Mouse (Mus musculus) forebrain, embryonic 13.5 days (tissue): ENCODE data around the gene Gm12185. TPM values are rescaled to one million over a fixed set of nuclear protein-coding genes. Genes with fewer than 3 reads are reported as not detected.
"Not testable (repeated sequence)": the region's sequence is repeated elsewhere in the genome, so short reads cannot be mapped to it uniquely, and the experiment has no call there.

Experiments
- ATAC-seq: fragments of 200-750 bp; cut with Nextera tagmentation; 2 replicates; pipeline ENCODE4 v1.8.0; 2017
- H3K27ac ChIP-seq: fragments of 300-500 bp; sonication (generic); 2 replicates; pipeline ENCODE4 v1.5.1; 2015; ENCODE audit warnings: inconsistent platforms, mild to moderate bottlenecking, moderate library complexity
- H3K27me3 ChIP-seq: fragments of 300-500 bp; sonication (generic); 2 replicates; pipeline ENCODE4 v1.6.1; 2015; ENCODE audit warnings: mild to moderate bottlenecking, inconsistent platforms
- H3K36me3 ChIP-seq: fragments of 300-500 bp; sonication (generic); 2 replicates; pipeline ENCODE4 v1.6.1; 2015; ENCODE audit warnings: mild to moderate bottlenecking, inconsistent platforms; ENCODE audit not compliant: poor library complexity, severe bottlenecking
- H3K4me1 ChIP-seq: fragments of 300-500 bp; sonication (generic); 2 replicates; pipeline ENCODE4 v1.6.1; 2015; ENCODE audit warnings: inconsistent platforms
- H3K4me2 ChIP-seq: fragments of 300-500 bp; sonication (generic); 2 replicates; pipeline ENCODE4 v1.6.1; 2015; ENCODE audit warnings: inconsistent platforms, mild to moderate bottlenecking, moderate library complexity
- H3K4me3 ChIP-seq: fragments of 300-500 bp; sonication (generic); 2 replicates; pipeline ENCODE4 v1.5.1; 2015; ENCODE audit warnings: mild to moderate bottlenecking, inconsistent platforms
- H3K9ac ChIP-seq: fragments of 300-500 bp; sonication (generic); 2 replicates; pipeline ENCODE4 v1.6.1; 2015; ENCODE audit warnings: mild to moderate bottlenecking, inconsistent platforms
- H3K9me3 ChIP-seq: fragments of 300-500 bp; sonication (generic); replicated peaks from 2 replicates; pipeline ENCODE4 v1.6.1; 2016; ENCODE audit warnings: inconsistent platforms
- WGBS: fragments of 180-500 bp; shearing (Covaris S2); methylation state at CpG from one replicate; pipeline ENCODE4 v1.1.7; 2015; 5-methylcytosine and 5-hydroxymethylcytosine counted together
- polyA plus RNA-seq: library from polyadenylated mRNA; unstranded; fragments of >200 nt; fragmentation: Nextera tagmentation; extraction: Ambion mirVana; gene quantifications from 2 replicates; pipeline ENCODE4 v1.2.1, GENCODE M21; 2015

Gene Gm12185
- polyA plus RNA-seq = not detected in 2 replicates

DNA sequence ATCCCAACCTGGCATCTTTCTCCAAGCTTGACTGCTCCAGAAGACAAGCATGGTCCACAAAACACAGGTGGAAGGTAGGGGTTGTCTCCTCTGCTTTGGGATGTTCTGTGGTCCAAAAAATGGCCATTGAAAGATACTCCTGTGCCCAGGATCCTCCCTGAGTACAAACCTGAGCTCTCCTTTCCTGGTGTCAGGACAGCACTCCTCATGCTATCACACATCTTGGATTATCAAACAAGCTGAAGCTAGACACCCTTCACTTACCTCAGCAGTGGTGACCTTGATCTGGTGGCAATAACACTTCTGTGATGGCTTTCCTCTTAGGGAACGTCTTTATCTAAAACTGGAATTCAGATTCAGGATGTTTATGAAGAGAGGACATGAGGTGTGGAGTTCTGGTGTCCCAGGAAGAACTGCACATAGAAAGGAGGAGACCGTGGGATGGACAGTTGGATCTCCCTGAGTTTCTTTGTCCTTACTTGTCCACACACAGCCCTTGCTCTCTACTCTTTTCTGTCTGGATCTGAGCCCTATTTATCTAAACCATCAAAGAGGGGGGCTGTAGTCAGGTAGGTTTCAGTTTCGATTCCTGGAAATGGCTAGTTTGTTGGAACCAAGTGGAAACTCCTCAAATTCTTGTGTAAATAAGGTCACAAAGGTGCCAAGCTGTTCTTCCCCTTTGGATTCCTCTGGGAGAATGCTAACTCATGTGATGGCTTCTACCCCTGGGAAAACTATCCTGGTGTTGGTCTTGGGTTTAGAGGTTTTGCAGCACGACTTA is at the start of gene Gm12185:
Gm12185 (minus strand) TSS at position 487 of the 781 bp plus-strand sequence.
- not testable (repeated sequence) for ATAC-seq, H3K4me2 ChIP-seq, H3K27ac ChIP-seq, H3K9ac ChIP-seq, H3K4me3 ChIP-seq, H3K27me3 ChIP-seq, H3K4me1 ChIP-seq, H3K9me3 ChIP-seq, H3K36me3 ChIP-seq
- 65% methylated on average over 4 of the region's 4 CpGs for WGBS

- not testable (repeated sequence) for H3K9ac ChIP-seq, H3K4me2 ChIP-seq, H3K9me3 ChIP-seq, H3K4me1 ChIP-seq, H3K27ac ChIP-seq, ATAC-seq, H3K4me3 ChIP-seq, H3K36me3 ChIP-seq, H3K27me3 ChIP-seq
These were observed 20.0 kb upstream of the Gm12185 start for GRCm38 (mm10) chr11:49012074-49012473.

DNA sequence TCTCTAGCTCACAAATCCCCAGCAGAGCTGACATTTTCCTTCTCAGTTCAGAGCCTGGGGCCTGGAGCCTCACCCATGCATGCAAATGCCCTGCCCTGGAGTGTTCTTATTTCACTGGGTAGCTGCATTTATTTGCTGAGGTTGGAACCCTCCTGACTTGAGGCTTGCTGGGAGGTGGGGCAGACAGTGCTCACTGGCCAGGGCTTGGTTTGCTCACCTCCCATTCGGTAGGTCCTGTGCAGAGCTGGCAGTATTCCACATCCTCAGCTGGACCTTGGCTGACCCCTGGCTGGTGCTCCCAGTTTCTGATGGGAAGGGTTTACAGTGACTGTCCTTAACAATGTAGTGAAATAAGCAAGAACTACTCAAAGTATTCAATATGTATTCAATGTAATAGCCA is 14.8 kb upstream of the Gm12185 start:
- H3K4me2 ChIP-seq, H3K4me1 ChIP-seq, H3K9ac ChIP-seq, ATAC-seq, H3K36me3 ChIP-seq, H3K27ac ChIP-seq, H3K9me3 ChIP-seq, H3K27me3 ChIP-seq, H3K4me3 ChIP-seq: not testable (repeated sequence)
- WGBS = 58% methylated on average over 1 of the region's 1 CpGs

- not testable (repeated sequence) for H3K4me1 ChIP-seq, H3K27ac ChIP-seq, H3K4me2 ChIP-seq, H3K9ac ChIP-seq, H3K36me3 ChIP-seq, H3K9me3 ChIP-seq, H3K4me3 ChIP-seq, ATAC-seq, H3K27me3 ChIP-seq
- WGBS = 84% methylated on average over 2 of the region's 2 CpGs
These were observed 14.3 kb upstream of the Gm12185 start for GRCm38 (mm10) chr11:49006317-49006716.

DNA sequence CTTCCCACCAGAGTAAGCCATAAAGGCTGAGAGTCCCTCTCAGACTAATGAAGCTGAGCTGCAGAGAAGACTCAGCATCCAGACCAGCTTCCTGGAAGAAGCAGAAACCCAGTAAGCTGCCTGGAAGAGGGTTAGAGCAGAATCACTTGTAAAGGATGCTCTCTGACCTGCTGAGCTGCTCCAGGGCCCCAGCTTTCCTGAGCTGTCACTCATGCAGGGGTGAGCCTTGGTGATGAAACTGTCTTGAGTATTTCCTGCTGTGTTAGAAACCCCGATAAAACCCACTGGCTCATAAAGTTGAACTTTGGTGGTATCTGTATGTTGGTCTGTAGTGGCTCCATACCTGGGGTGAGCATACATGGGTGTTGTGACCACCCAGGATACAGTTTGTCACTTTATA is 8.4 kb upstream of the Gm12185 start:
- H3K4me2 ChIP-seq, H3K9ac ChIP-seq, H3K36me3 ChIP-seq, ATAC-seq, H3K4me3 ChIP-seq, H3K9me3 ChIP-seq, H3K27me3 ChIP-seq, H3K27ac ChIP-seq, H3K4me1 ChIP-seq: not testable (repeated sequence)
- WGBS = 81% methylated on average over 1 of the region's 1 CpGs

- ATAC-seq, H3K27me3 ChIP-seq: not testable (repeated sequence)
- WGBS = 78% methylated on average over 2 of the region's 2 CpGs
These were observed 2.0 kb upstream of the Gm12185 start, which contains the start of gene Tgtp1 for GRCm38 (mm10) chr11:48994018-48994417. Gene Tgtp1, minus strand, starts transcription at chr11:48994172.

GRCm38 (mm10) chr11:48993296-48993695 is 1.3 kb upstream of the Gm12185 start:
- H3K9ac ChIP-seq, H3K9me3 ChIP-seq, H3K36me3 ChIP-seq, H3K27me3 ChIP-seq, H3K27ac ChIP-seq, H3K4me3 ChIP-seq, H3K4me2 ChIP-seq, ATAC-seq, H3K4me1 ChIP-seq: not testable (repeated sequence)
- 76% methylated on average over 10 of the region's 10 CpGs for WGBS

More at GRCm38 (mm10) chr11:48994018-48994417, 2.0 kb upstream of the Gm12185 start, which contains the start of gene Tgtp1:
- H3K4me1 ChIP-seq, H3K9ac ChIP-seq, H3K27ac ChIP-seq, H3K9me3 ChIP-seq, H3K36me3 ChIP-seq, H3K4me3 ChIP-seq, H3K4me2 ChIP-seq: not testable (repeated sequence)

DNA sequence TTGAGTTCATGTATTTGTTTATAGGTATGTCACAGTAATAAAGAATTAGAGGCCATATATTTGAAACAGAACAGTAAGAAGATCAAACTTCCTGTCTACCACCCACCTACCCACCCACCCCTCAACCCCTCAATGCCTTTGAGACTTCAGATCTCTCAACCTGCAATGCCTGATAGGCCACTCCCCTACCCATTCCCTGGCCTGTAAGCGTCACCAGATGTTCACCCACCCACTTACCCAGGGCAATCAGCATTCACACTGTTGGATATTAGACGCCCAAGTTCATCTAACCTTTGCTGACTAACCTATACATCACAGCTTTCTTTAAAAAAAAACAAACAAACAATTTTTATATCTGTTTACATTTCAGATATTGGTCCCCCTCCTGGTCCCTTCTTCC is 2.0 kb downstream of the Gm12185 start:
- WGBS = 88% methylated on average over 2 of the region's 2 CpGs
- not testable (repeated sequence) for H3K27ac ChIP-seq, H3K4me3 ChIP-seq, H3K27me3 ChIP-seq, H3K4me1 ChIP-seq, H3K4me2 ChIP-seq, ATAC-seq, H3K9me3 ChIP-seq, H3K36me3 ChIP-seq, H3K9ac ChIP-seq

DNA sequence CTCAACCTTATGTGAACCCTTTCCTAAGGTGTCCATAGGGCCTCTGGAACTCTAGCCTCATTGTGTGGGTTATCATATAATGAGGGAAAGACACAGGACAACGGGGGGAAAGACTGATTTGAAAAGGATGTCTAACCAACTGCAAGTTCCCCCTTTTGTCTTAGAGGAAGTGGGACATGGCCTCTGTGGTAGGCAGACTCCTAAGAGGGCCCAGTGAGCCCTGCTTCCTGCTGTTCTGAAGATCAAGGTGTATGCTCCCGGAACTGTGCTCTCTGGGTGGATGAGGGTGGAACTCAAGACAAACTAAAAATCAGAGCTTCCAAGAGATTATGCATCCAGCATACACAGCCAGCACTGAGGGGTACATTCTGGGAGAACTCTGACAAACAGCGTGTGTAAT is 3.8 kb downstream of the Gm12185 start:
- H3K36me3 ChIP-seq, H3K27me3 ChIP-seq, H3K9me3 ChIP-seq, ATAC-seq, H3K4me1 ChIP-seq, H3K4me2 ChIP-seq, H3K4me3 ChIP-seq, H3K9ac ChIP-seq, H3K27ac ChIP-seq: not testable (repeated sequence)
- 86% methylated on average over 2 of the region's 3 CpGs for whole genome bisulfite sequencing

GRCm38 (mm10) chr11:48982848-48983247 is 9.2 kb downstream of the Gm12185 start:
- H3K27ac ChIP-seq, H3K27me3 ChIP-seq, H3K4me1 ChIP-seq, H3K4me2 ChIP-seq, H3K4me3 ChIP-seq, H3K36me3 ChIP-seq, ATAC-seq, H3K9ac ChIP-seq, H3K9me3 ChIP-seq: not testable (repeated sequence)
- WGBS = no CpG with 5 or more reads among the region's 3 CpGs

DNA sequence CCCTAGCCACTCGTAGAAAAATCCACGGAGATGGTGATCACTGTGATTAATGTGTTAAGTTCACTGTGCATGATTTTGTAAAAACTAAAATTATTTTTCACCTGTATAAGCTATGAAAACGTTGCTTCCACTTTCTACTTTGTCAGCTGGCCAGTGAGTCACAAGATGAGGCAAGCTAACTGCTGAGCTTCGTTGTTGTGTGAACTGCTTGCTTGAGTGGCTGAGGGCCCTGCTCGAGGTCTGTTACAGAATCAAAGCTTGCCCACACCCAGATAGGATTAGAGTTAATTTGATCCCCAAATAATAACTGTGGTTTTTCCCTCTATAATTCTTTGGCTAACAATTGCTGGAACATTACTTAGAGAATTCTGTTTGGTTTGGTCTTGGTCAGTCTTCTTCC is 12.0 kb downstream of the Gm12185 start:
- not testable (repeated sequence) for H3K27ac ChIP-seq, ATAC-seq, H3K4me2 ChIP-seq, H3K9ac ChIP-seq, H3K27me3 ChIP-seq, H3K4me1 ChIP-seq, H3K9me3 ChIP-seq, H3K36me3 ChIP-seq, H3K4me3 ChIP-seq
- no CpG with 5 or more reads among the region's 5 CpGs for WGBS

DNA sequence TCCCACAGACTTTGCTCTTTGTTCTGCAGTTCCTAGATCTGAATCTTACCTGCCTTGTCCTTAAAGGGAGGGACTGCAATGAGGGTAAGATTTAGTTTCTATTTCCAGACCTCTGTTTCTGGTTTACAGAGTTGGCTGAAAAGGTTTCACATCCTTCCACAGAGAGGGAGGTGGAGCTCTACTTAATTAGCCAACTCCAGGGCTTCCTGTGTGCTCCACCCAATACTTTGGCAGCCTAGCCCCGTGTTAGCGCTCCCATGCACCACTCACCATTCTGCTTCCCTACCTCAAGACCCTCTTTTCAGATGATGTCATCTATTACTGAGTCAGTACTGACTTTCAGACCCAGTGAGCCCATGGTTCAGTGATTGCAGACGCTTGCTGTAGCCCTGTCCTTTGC is 12.8 kb downstream of the Gm12185 start, which contains the start of gene 9930111J21Rik1:
9930111J21Rik1 (minus strand) TSS at position 148 of the 400 bp plus-strand sequence.
- not testable (repeated sequence) for H3K9me3 ChIP-seq, H3K4me2 ChIP-seq, H3K36me3 ChIP-seq, H3K4me1 ChIP-seq, H3K27ac ChIP-seq, ATAC-seq, H3K27me3 ChIP-seq, H3K9ac ChIP-seq, H3K4me3 ChIP-seq
- no CpG with 5 or more reads among the region's 3 CpGs for WGBS
